Mouse (Mus musculus) fat pad, adult 2 months (tissue): ENCODE measurements around the gene Sdr9c7.
"Not testable (repeated sequence)": the region's sequence is repeated elsewhere in the genome, so short reads cannot be mapped to it uniquely, and the experiment has no call there.

ENCODE experiments used
- DNase-seq: peaks from one replicate; pipeline ENCODE4 v3.0.0-alpha.2; 2011; ENCODE audit warnings: low read depth, low spot score; ENCODE audit errors: extremely low read depth

The Sdr9c7 gene

DNA sequence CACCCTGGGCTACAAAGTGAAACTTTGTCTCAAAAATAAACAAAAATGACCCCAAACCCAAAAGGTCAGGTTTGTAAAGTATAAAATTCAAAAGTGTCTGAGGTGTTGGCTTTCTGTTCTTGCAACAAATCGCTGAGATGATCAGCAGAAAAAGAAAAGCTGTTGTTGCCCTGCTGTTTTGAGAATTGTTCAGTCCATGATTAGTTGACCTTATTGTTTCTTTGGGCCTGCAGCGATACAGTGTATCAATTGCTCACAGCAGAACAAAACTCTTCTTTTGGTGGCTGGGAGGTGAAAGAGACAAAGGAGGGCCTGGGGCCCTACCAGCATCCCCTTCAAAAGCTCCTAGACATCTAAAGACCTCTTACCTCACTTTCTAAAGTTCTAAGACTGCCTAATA, 7.8 kb downstream of the Sdr9c7 start:
- DNase-seq, result no peak

DNA sequence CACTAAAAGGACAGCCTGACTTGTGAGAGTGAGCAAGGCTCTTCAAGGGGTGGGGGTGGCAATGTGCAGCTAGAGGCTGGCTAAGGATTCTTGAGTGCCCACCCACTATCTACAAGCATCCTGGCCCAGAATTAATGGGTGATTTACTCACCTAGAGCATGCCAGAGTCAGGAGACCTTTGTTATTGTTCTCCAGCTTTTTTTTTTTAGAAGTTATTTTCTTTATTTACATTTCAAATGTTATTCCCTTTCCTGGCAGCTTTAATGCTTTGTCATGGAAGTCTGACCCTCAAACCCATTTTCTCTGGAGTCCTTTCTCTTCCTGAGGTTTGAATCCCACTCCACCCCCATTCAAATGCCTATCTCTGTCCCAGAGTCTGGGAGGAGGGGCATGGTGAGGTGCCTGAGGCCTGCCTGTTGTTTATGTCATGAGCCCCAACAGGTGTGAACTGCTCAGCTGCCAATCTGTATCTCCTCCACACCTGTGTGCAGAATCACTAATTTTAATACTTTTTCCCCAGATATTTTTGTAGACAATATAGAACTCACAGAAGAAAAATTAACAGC, 9.2 kb downstream of the Sdr9c7 start:
- DNase-seq, result no peak

DNA sequence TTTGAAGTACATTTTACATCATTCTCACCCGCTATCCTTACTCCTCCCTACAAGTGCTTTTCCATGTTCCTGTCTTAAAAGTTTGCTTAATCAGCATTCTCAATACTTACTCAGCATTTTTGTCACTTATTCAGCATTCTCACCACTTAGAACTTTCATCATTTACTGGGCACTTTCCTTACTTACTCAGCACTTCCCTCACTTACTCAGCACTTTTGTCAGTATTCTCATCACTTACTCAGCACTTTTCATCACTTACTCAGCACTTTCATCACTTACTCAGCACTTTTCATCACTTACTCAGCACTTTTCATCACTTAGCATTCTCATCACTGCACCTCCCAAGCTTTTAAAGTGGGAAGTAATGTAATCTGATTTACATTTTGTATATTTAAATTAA, 17.3 kb downstream of the Sdr9c7 start:
- DNase-seq, result no peak

GRCm38 (mm10) chr10:127917183-127917582, 18.9 kb downstream of the Sdr9c7 start:
- DNase-seq, result not testable (repeated sequence)

DNA sequence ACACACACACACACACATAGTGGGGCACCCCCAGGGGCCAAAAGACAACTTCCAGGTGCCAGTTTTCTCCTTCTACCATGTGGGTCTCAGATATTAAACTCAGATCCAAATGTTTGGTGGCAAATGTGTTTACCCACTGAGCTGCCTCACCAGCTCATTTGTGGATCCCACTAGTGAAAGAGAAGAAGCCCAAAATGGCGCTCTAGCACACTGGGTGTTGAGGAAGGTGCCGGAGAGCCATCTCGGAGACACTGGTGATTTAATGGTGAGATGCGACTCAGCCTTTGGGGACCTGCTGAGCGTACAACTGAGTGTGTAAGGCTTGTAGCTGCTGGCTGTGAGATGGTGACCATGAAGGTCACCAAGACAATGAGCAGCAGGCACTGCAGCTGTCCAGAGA, 19.3 kb downstream of the Sdr9c7 start:
- no peak for DNase-seq

- DNase-seq, result no peak
Measured at GRCm38 (mm10) chr10:127922241-127922640, 23.9 kb downstream of the Sdr9c7 start.

DNA sequence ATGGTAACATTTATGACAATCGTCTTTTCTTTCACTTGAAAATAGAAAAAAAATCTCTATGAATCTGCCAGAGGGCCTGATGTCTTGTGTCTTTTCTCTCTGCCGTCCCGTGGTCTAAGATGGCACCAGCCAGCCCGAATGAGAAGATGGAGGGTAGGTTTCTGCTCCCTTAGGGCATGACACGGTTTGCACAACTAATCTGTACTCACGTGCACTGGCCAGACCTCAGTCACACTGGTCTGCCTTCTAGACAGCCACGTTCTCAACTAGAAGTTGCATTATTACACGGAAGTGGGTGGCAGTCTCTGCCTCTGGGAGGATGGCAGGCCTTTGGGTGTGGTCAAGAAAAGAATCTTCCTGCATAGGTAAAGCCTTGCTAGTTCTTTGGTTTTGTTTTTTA, 24.7 kb downstream of the Sdr9c7 start:
- DNase-seq, result no peak

- DNase-seq, result peak; percentile 95
Measured at GRCm38 (mm10) chr10:127924597-127925378, 26.5 kb downstream of the Sdr9c7 start.

DNA sequence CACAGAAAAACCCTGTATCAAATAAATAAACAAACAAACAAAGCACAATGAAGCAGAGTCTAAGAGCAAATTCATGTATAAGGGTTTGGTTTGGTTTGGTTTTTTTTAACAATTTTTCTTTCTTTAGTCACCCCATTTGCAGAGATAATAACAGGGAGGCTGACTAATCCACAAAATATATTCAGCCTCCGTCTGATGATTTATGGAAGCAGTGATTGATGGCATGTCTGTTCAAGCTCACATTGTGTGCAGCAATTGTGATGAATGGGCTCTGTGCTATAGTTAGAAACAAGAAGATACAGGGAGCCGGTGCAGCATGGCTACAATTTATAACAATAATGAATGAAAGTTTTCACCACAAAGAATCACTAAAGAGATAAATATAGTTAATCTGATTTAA, 29.4 kb downstream of the Sdr9c7 start:
- no peak for DNase-seq

DNA sequence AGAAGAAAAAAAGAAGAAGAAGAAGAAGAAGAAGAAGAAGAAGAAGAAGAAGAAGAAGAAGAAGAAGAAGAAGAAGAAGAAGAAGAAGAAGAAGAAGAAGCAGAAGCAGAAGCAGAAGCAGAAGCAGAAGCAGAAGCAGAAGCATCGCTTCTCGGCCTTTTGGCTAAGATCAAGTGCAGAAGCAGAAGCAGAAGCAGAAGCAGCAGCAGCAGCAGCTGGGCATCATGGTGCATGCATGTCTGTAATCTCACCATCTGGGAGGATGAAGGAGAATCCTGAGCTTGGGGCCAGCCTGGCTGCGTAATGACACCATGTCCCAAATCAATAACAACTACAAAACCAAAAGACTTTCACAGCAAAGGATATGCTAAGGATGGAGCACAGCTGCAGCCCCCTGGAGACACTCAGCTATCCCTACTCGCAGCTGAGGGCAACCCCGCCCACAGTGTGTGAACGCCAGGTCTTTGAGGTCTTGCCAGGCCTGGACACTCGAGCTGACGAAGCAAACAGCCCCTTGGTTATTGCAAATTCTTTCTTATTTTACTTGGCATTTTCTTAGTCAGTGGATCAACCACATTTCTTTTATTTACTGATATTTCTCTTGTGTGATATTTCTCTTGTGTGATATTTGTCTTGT, 34.1 kb downstream of the Sdr9c7 start:
- no peak for DNase-seq

- peak; percentile 76 for DNase-seq
Measured at GRCm38 (mm10) chr10:127936271-127936670, 38.0 kb downstream of the Sdr9c7 start.

DNA sequence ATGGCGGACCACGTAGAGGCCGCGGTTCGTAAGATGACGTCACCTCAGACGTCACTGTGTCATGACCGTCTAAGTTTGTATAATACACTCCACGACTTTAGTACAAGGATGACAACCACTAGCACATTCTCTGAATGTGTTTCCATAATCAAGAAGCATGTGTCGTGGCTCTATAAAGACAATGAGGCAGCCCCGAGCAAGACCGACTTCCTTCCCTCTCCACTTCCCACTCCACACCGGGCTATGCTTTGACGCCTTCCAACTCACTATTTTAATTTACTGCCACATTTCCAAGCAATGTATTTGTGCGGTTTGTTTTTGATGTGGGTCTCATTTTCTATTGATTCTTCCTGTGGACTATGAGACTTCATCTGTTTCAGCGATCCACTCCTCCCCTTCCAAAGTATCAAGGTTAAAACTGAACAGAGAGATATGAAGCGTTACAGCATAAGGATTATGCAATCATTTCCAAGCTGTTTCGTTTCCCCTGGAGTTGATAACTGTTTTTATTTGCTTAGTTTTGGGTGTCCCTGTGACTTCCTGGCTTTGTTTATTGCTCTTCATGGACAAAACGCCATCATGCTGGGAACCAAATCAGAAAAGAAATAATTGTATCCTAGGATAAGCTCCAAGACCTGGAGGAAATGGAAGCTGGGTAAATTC, 38.6 kb downstream of the Sdr9c7 start:
- DNase-seq, result no peak

GRCm38 (mm10) chr10:127937428-127938010, 39.2 kb downstream of the Sdr9c7 start:
- no peak for DNase-seq

DNA sequence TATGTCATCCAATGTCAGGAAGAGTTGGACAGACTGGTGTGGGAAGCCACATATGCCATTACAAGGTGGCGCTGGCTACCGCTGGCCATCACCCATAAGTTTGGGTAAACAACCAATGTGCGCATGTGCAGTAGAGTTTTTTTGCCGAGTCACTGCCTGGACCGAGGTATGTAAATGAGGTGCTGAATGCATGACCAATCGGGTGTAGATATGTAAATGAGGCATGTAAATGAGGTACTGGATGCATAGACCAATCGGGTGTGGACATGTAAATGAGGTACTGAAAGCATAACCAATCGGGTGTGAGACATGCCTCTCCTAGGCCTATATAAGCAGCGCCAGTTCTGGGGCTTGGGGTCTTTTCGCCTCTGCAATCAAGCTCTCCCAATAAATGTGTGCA, 41.3 kb downstream of the Sdr9c7 start:
- not testable (repeated sequence) for DNase-seq

GRCm38 (mm10) chr10:127945432-127946064, 47.2 kb downstream of the Sdr9c7 start:
- peak; percentile 85 for DNase-seq

- no peak for DNase-seq
Measured at GRCm38 (mm10) chr10:127949596-127950130, 51.3 kb downstream of the Sdr9c7 start.

- DNase-seq, result no peak
Measured at GRCm38 (mm10) chr10:127951390-127951789, 53.1 kb downstream of the Sdr9c7 start.

GRCm38 (mm10) chr10:127951821-127952220, 53.5 kb downstream of the Sdr9c7 start:
- no peak for DNase-seq

- no peak for DNase-seq
Measured at GRCm38 (mm10) chr10:127955034-127955433, 56.7 kb downstream of the Sdr9c7 start.

DNA sequence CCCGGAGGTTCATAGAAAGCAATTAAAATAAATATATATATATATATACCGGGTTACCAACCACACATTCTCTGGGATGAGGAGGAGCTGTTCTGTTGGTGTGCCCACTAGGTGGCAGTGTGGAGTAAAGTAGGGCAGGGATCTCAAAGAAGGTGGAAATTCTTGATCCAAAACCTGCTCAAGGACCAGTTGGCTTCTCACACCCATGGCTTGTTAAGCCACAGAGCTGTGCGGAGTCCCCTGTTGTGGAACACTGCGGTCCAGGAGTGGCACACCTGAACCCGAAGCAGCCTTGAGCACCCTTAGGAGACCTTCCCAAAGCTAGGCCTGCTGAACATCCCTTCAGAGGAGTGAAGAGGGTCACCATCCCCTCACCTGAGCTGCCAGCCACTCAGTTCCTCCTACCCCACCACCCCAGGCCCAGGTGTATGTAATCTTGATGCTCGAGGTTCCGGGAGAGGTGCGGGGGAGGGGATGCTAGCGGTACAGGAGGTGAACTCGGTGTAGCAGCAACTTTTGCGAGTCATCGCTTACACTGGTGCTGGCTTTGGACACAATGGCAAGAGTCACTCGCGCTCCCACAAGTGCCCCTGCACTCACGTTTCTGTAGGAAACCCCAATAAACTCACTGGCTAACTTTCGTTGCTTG, 58.0 kb downstream of the Sdr9c7 start:
- no peak for DNase-seq
